Mouse (Mus musculus) embryonic facial prominence, embryonic 14.5 days (tissue): ENCODE data around the gene Rhof. TPM values are rescaled to one million over a fixed set of nuclear protein-coding genes. Genes with fewer than 3 reads are reported as not detected.
A peak's percentile ranks its signal among the peaks of the same experiment; 100 is the strongest.

ENCODE experiments used
- ATAC-seq: fragments of 200-750 bp; cut with Nextera tagmentation; 2 replicates; pipeline ENCODE4 v1.8.0; 2017; ENCODE audit warnings: low read depth, moderate number of reproducible peaks, moderate TSS enrichment
- DNase-seq: peaks from one replicate; pipeline ENCODE4 v3.0.0-alpha.2; 2015; ENCODE audit warnings: low spot score
- H3K27ac ChIP-seq: fragments of 300-500 bp; sonication (generic); replicated peaks from 2 replicates; pipeline ENCODE4 v1.5.1; 2014; ENCODE audit warnings: low read depth, mild to moderate bottlenecking, low read length, moderate library complexity
- H3K27me3 ChIP-seq: fragments of 300-500 bp; sonication (generic); replicated peaks from 2 replicates; pipeline ENCODE4 v1.6.1; 2014; ENCODE audit warnings: low read length; ENCODE audit not compliant: control insufficient read depth, insufficient read depth
- H3K36me3 ChIP-seq: fragments of 300-500 bp; sonication (generic); 2 replicates; pipeline ENCODE4 v1.6.1; 2014; ENCODE audit warnings: low read length, mixed read lengths; ENCODE audit not compliant: control insufficient read depth, insufficient read depth
- H3K4me1 ChIP-seq: fragments of 300-500 bp; sonication (generic); 2 replicates; pipeline ENCODE4 v1.6.1; 2014; ENCODE audit warnings: antibody characterized with exemption, low read length; ENCODE audit not compliant: control insufficient read depth, insufficient read depth
- H3K4me2 ChIP-seq: fragments of 300-500 bp; sonication (generic); 2 replicates; pipeline ENCODE4 v1.6.1; 2014; ENCODE audit warnings: low read depth, mild to moderate bottlenecking, low read length, moderate library complexity, mixed read lengths
- H3K4me3 ChIP-seq: fragments of 300-500 bp; sonication (generic); 2 replicates; pipeline ENCODE4 v1.5.1; 2014; ENCODE audit warnings: low read depth, mild to moderate bottlenecking, low read length
- H3K9ac ChIP-seq: fragments of 300-500 bp; sonication (generic); 2 replicates; pipeline ENCODE4 v1.6.1; 2014; ENCODE audit warnings: low read depth, mild to moderate bottlenecking, low read length, moderate library complexity, mixed read lengths
- H3K9me3 ChIP-seq: fragments of 300-500 bp; sonication (generic); 2 replicates; pipeline ENCODE4 v1.6.1; 2016; ENCODE audit warnings: low read length; ENCODE audit not compliant: control insufficient read depth
- WGBS: fragments of 180-500 bp; shearing (Covaris S2); extraction: QIAGEN DNeasy Blood & Tissue Kit; methylation state at CpG from one replicate; pipeline ENCODE4 v1.1.7; 2014; 5-methylcytosine and 5-hydroxymethylcytosine counted together
- polyA plus RNA-seq: library from polyadenylated mRNA; unstranded; fragments of >200 nt; fragmentation: Nextera tagmentation; extraction: Ambion mirVana; gene quantifications from 2 replicates; pipeline ENCODE4 v1.2.1, GENCODE M21; 2014

Rhof gene
- polyA plus RNA-seq, 1 experiment from 2014 or later: 5.2 TPM

- WGBS: 23% methylated on average over 13 of the region's 13 CpGs
- ATAC-seq (no peak), DNase-seq (peak; percentile 82)
- Histone ChIP-seq H3K36me3 (peaks cover 20% of the 10 kb centered on the region; the same call in 1 of the 2 replicates), H3K4me3 (peak overlapping the region; percentile 90), H3K9me3 (no peaks in the 10 kb centered on the region), H3K27ac (peak overlapping the region; percentile 100), H3K9ac (peak overlapping the region; percentile 100; the same call in 1 of the 2 replicates), H3K27me3 (no peaks in the 10 kb centered on the region), H3K4me1 (peaks cover 59% of the 10 kb centered on the region), H3K4me2 (peak overlapping the region; percentile 100)
These were observed 1.8 kb upstream of the Rhof start for GRCm38 (mm10) chr5:123134186-123134874.

- 8% methylated on average over 7 of the region's 7 CpGs for WGBS
- peak overlapping the region; percentile 100 for H3K4me2 ChIP-seq
- H3K27ac ChIP-seq: peak overlapping the region; percentile 100
- H3K27me3 ChIP-seq: no peaks in the 10 kb centered on the region
- DNase-seq: peak; percentile 87
- peak overlapping the region; percentile 12 for H3K4me3 ChIP-seq
- peaks cover 59% of the 10 kb centered on the region for H3K4me1 ChIP-seq
- H3K9me3 ChIP-seq: no peaks in the 10 kb centered on the region
- peaks cover 20% of the 10 kb centered on the region; the same call in 1 of the 2 replicates for H3K36me3 ChIP-seq
- no peak overlapping the region for H3K9ac ChIP-seq
- ATAC-seq: peak; percentile 4; the same call in 1 of the 2 replicates
These were observed 1.3 kb upstream of the Rhof start for GRCm38 (mm10) chr5:123133784-123134143.

- Histone ChIP-seq H3K27ac (peak overlapping the region; percentile 100), H3K4me2 (peak overlapping the region; percentile 100), H3K9ac (no peak overlapping the region), H3K36me3 (peaks cover 20% of the 10 kb centered on the region; the same call in 1 of the 2 replicates), H3K4me3 (peak overlapping the region; percentile 43), H3K9me3 (no peaks in the 10 kb centered on the region), H3K27me3 (no peaks in the 10 kb centered on the region), H3K4me1 (peaks cover 57% of the 10 kb centered on the region)
- 17% methylated on average over 18 of the region's 18 CpGs for WGBS
- ATAC-seq (no peak), DNase-seq (peak; percentile 87)
These were observed 741 bp upstream of the Rhof start for GRCm38 (mm10) chr5:123133083-123133783.

GRCm38 (mm10) chr5:123130814-123131148, 1.7 kb downstream of the Rhof start:
- ATAC-seq (no peak), DNase-seq (no peak)
- peaks cover 36% of the 10 kb centered on the region for H3K4me1 ChIP-seq
- no peak overlapping the region for H3K4me3 ChIP-seq
- H3K9ac ChIP-seq: no peak overlapping the region
- no peaks in the 10 kb centered on the region for H3K9me3 ChIP-seq
- WGBS: 82% methylated on average over 5 of the region's 5 CpGs
- no peaks in the 10 kb centered on the region for H3K27me3 ChIP-seq
- peaks cover 23% of the 10 kb centered on the region; the same call in 1 of the 2 replicates for H3K36me3 ChIP-seq
- no peak overlapping the region for H3K27ac ChIP-seq
- H3K4me2 ChIP-seq: no peak overlapping the region

- Histone ChIP-seq H3K27me3 (no peaks in the 10 kb centered on the region), H3K27ac (no peak overlapping the region), H3K4me1 (peaks cover 31% of the 10 kb centered on the region), H3K9me3 (no peaks in the 10 kb centered on the region), H3K4me2 (no peak overlapping the region), H3K4me3 (no peak overlapping the region), H3K9ac (no peak overlapping the region), H3K36me3 (peaks cover 23% of the 10 kb centered on the region; the same call in 1 of the 2 replicates)
- 82% methylated on average over 9 of the region's 9 CpGs for WGBS
- ATAC-seq (no peak), DNase-seq (no peak)
These were observed 2.3 kb downstream of the Rhof start for GRCm38 (mm10) chr5:123130030-123130813.

GRCm38 (mm10) chr5:123129170-123129757, 3.2 kb downstream of the Rhof start:
- no peak for ATAC-seq
- no peak overlapping the region for H3K4me2 ChIP-seq
- peaks cover 21% of the 10 kb centered on the region for H3K4me1 ChIP-seq
- H3K4me3 ChIP-seq: no peak overlapping the region
- no peak overlapping the region for H3K9ac ChIP-seq
- 79% methylated on average over 10 of the region's 10 CpGs for WGBS
- no peaks in the 10 kb centered on the region for H3K9me3 ChIP-seq
- DNase-seq: no peak
- 0 out of 2 replicates have a peak overlapping the region, but pooled peaks have one; percentile 6 for H3K27ac ChIP-seq
- H3K36me3 ChIP-seq: peaks cover 18% of the 10 kb centered on the region; the same call in 1 of the 2 replicates
- H3K27me3 ChIP-seq: no peaks in the 10 kb centered on the region

- Histone ChIP-seq H3K9ac (no peak overlapping the region), H3K27ac (0 out of 2 replicates have a peak overlapping the region, but pooled peaks have one; percentile 6), H3K4me2 (no peak overlapping the region), H3K27me3 (no peaks in the 10 kb centered on the region), H3K36me3 (peaks cover 14% of the 10 kb centered on the region), H3K9me3 (no peaks in the 10 kb centered on the region), H3K4me1 (peaks cover 15% of the 10 kb centered on the region), H3K4me3 (no peak overlapping the region)
- ATAC-seq: no peak
- 51% methylated on average over 9 of the region's 10 CpGs for WGBS
- DNase-seq: no peak
These were observed 3.9 kb downstream of the Rhof start for GRCm38 (mm10) chr5:123128426-123129169.
